Mouse (Mus musculus) heart, adult 2 months (tissue): ENCODE results near the gene Wnt7b. TPM values are rescaled to one million over a fixed set of nuclear protein-coding genes. Genes with fewer than 3 reads are reported as not detected.

ENCODE experiments used
- DNase-seq, 2 experiments: peaks; one replicate each; pipeline ENCODE4 v3.0.0; 2021
- H3K27ac ChIP-seq: fragments of 200-600 bp; 2 replicates; pipeline ENCODE4 v1.8.1; 2022
- H3K27me3 ChIP-seq: fragments of 200-500 bp; 2 replicates; pipeline ENCODE4 v1.6.1; 2012; ENCODE audit warnings: mild to moderate bottlenecking, low read length, inconsistent platforms, mixed read lengths; ENCODE audit not compliant: control insufficient read depth, insufficient read depth
- H3K36me3 ChIP-seq: fragments of 200-500 bp; 2 replicates; pipeline ENCODE4 v1.6.1; 2012; ENCODE audit warnings: low read length, inconsistent platforms; ENCODE audit not compliant: control insufficient read depth, insufficient read depth
- H3K4me1 ChIP-seq: fragments of 200-500 bp; 2 replicates; pipeline ENCODE4 v1.6.1; 2011; ENCODE audit warnings: low read length; ENCODE audit not compliant: control insufficient read depth, insufficient read depth
- H3K4me3 ChIP-seq: fragments of 200-600 bp; 2 replicates; pipeline ENCODE4 v1.8.1; 2022
- H3K79me2 ChIP-seq: fragments of 200-500 bp; replicated peaks from 2 replicates; pipeline ENCODE4 v1.6.1; 2012; ENCODE audit warnings: mild to moderate bottlenecking, inconsistent platforms, low read length, moderate library complexity, mixed read lengths; ENCODE audit not compliant: control insufficient read depth, insufficient read depth
- H3K9ac ChIP-seq: fragments of 200-500 bp; 2 replicates; pipeline ENCODE4 v1.6.1; 2012; ENCODE audit warnings: low read depth, mild to moderate bottlenecking, control low read depth, inconsistent platforms, low read length, mixed read lengths
- CTCF ChIP-seq: fragments of 200-600 bp; IDR thresholded peaks from 2 replicates; pipeline ENCODE4 v1.8.1; 2022; ENCODE audit warnings: antibody characterized with exemption, mild to moderate bottlenecking, moderate library complexity
- EP300 ChIP-seq: fragments of 200-500 bp; IDR thresholded peaks from 2 replicates; pipeline ENCODE4 v1.6.1; 2011; ENCODE audit warnings: low read depth, low read length, control low read depth; ENCODE audit not compliant: insufficient read depth
- POLR2A ChIP-seq: fragments of 200-500 bp; IDR thresholded peaks from 2 replicates; pipeline ENCODE4 v1.6.1; 2011; ENCODE audit warnings: mild to moderate bottlenecking, low read depth, low read length, control low read depth; ENCODE audit not compliant: insufficient read depth
- WGBS: fragments of 180-500 bp; shearing (Covaris S2); methylation state at CpG from one replicate; pipeline ENCODE4 v1.1.7; 2018; 5-methylcytosine and 5-hydroxymethylcytosine counted together
- intact Hi-C: fragments of 180-260 bp; cut with DNase I; formaldehyde crosslinking; loops from one replicate; pipeline ENCODE4 v1.15.1; 2025
- polyA plus RNA-seq: library from polyadenylated mRNA; depleted of rRNA; stranded (reverse); fragments of >200 nt; gene quantifications from 2 replicates; pipeline ENCODE4 v1.2.3, GENCODE M21; 2012
- total RNA-seq, 2 experiments: library from RNA; stranded (reverse); gene quantifications; 2 replicates each; pipeline ENCODE4 v1.2.3; 2021

The Wnt7b gene
- total and polyA plus RNA-seq, 3 experiments = 0.14 to 0.41 (median 0.18) TPM

DNA sequence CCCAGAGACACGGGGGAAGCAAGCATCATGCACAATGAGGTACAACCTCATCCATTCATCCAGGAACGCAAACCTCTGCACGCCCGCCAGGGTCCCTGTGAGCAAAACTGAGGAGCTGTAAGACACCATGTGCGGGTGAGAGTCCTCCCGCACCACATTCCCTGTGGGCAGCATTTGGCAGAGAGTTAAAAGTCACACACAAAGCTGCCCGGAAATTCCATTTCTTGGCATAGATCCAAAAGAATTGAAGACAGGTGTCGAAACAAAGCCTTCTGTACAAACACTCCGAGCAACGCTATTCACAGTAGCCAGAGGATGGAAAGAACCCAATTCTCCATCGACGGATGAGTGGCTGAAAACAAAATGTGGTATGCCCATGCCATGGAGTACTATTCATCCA, 20.3 kb downstream of the Wnt7b start:
- H3K4me1 ChIP-seq = no peaks in the 10 kb centered on the region
- DNase-seq = no peak
- H3K27ac ChIP-seq = no peak overlapping the region
- no peaks in the 10 kb centered on the region for H3K79me2 ChIP-seq
- intact Hi-C loops = no loop called here
- no peak overlapping the region for H3K4me3 ChIP-seq
- H3K27me3 ChIP-seq = no peaks in the 10 kb centered on the region
- 65% methylated on average over 12 of the region's 12 CpGs for WGBS
- H3K9ac ChIP-seq = no peak overlapping the region
- no peaks in the 10 kb centered on the region for H3K36me3 ChIP-seq
- no peak for TF ChIP-seq POLR2A
- TF ChIP-seq CTCF = no peak
- TF ChIP-seq EP300 = no peak

DNA sequence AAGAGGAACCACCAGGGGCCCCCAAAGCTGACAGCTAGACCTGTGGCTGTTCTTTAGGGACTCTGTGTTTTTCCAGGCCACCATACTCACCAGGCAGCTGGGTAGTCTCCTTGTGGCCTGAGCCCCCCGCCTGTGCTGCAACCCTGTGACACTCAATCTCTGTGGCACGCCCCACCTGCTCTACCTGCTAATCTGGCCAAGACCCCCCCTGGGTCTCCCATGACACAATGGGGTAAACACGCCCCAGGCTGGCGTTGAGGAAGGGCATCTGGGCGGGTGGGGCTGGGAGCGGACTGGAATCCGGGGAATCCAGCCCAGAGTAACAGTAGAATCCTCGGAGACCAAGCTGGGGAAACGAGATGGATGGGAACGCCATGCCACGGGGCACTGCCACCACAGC, 21.4 kb downstream of the Wnt7b start:
- WGBS = 74% methylated on average over 11 of the region's 11 CpGs
- intact Hi-C loops = no loop called here
- Histone ChIP-seq H3K4me3 (no peak overlapping the region), H3K4me1 (no peaks in the 10 kb centered on the region), H3K9ac (no peak overlapping the region), H3K79me2 (no peaks in the 10 kb centered on the region), H3K27me3 (no peaks in the 10 kb centered on the region), H3K36me3 (no peaks in the 10 kb centered on the region), H3K27ac (no peak overlapping the region)
- TF ChIP-seq POLR2A (no peak), EP300 (no peak), CTCF (no peak)
- no peak for DNase-seq

DNA sequence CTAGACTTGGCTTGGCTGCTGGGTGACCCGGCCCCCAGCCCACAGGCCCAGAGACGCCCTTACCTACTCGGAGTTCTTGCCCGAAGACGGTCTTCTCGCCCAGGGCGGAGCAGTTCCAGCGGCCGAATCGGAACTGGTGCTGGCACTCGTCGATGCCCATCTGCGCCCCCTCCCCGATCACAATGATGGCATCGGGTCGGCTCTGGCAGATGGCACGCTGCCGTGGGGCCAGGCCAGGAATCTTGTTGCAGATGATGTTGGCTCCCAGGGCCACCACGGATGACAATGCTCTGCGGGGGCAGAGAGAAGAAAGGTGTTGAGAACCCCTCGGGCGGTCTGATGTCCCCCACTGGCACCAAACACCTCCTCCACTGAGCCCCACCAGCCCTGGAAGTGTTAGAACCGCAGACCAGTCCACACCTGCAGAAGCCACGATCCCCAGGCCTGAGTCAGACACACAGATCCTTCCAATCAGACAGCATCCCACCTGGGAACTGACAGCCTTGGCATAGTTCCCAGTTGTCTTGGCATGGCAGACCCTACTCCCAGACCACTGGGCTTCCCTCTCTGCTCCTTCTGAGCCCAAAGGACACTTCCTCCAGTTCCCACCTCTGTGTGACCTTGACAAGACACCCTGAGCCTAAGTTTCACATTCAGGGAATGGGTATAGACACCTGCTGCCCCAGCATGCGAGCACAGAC, 23.3 kb downstream of the Wnt7b start:
- Histone ChIP-seq H3K36me3 (no peaks in the 10 kb centered on the region), H3K4me3 (no peak overlapping the region), H3K27me3 (no peaks in the 10 kb centered on the region), H3K27ac (no peak overlapping the region), H3K4me1 (no peaks in the 10 kb centered on the region), H3K79me2 (no peaks in the 10 kb centered on the region), H3K9ac (no peak overlapping the region)
- TF ChIP-seq POLR2A = no peak
- TF ChIP-seq CTCF = no peak
- TF ChIP-seq EP300 = no peak
- 85% methylated on average over 25 of the region's 25 CpGs for WGBS
- DNase-seq = no peak
- intact Hi-C loops = no loop called here

DNA sequence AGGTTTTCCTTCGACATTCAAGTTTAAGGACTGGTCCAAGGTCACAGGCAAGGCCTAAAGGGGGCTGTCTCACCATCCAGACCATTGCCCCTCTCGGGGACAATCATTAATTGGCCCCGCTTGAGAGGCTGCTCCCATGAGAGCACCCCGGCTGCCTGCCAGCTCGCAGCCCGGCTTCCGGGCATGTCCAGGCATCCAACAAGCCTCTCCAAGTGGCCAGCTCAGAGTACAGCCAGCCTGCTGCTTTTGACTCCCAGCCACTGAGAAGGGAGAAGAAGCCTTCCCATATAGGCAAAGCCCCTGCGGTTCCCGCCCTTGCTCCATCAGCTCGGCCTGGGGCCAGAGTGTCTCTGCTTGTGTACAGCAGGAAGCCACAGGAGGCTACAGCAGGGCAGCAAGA, 26.5 kb downstream of the Wnt7b start:
- no peak overlapping the region for H3K9ac ChIP-seq
- no peak overlapping the region for H3K4me3 ChIP-seq
- H3K4me1 ChIP-seq = no peaks in the 10 kb centered on the region
- TF ChIP-seq POLR2A (no peak), CTCF (no peak), EP300 (no peak)
- WGBS = 49% methylated on average over 10 of the region's 10 CpGs
- peak in 1 of 2 experiments; percentile 9 for DNase-seq
- no peaks in the 10 kb centered on the region for H3K36me3 ChIP-seq
- H3K27ac ChIP-seq = no peak overlapping the region
- no peaks in the 10 kb centered on the region; the same call in 1 of the 2 replicates for H3K27me3 ChIP-seq
- no peaks in the 10 kb centered on the region for H3K79me2 ChIP-seq
- intact Hi-C loops = no loop called here

DNA sequence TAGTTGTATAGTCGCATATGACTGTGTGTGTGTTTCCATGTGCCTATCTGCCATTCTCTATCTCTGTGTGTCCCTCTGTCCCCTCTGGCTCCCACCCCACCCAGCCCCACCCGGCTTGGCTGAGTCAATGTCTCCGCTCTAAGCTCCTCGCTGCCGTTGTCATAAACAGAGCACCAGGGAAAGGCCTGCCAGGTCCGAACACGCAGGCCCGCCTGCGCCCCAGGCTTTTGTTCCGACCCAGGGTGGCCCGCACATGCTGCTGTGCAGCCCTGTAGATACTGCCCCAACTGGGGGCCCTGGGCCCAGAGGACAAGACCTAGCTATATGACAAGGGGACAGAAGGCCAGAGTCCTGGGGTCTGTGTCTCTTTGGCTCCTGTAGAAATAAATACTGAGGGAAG, 28.9 kb downstream of the Wnt7b start:
- Histone ChIP-seq H3K36me3 (no peaks in the 10 kb centered on the region), H3K27me3 (no peaks in the 10 kb centered on the region; the same call in 1 of the 2 replicates), H3K79me2 (no peaks in the 10 kb centered on the region), H3K9ac (no peak overlapping the region), H3K4me3 (no peak overlapping the region), H3K4me1 (no peaks in the 10 kb centered on the region), H3K27ac (no peak overlapping the region)
- DNase-seq = no peak
- no peak for TF ChIP-seq CTCF
- 76% methylated on average over 11 of the region's 11 CpGs for WGBS
- intact Hi-C loops = no loop called here

DNA sequence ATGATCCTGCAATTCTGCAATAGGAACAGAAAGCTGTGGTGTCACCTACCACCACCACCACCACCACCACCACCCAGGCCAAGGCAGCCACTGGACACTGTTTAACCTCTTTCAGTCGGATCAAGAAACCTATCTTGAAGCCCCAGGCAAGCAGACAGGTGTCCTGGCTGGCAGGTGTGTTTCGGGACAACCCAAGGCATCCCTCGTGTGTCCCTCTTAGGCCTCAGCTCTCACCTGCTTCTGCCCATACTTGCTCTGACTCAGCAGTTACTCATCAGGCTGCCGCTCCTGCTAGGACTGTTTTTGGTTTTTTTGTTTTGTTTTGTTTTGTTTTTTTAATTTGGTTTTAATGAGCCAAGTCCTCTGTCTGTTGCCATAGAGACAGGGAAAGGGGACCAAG, 35.8 kb downstream of the Wnt7b start:
- intact Hi-C loops = no loop called here
- Histone ChIP-seq H3K4me1 (no peaks in the 10 kb centered on the region), H3K79me2 (no peaks in the 10 kb centered on the region), H3K9ac (no peak overlapping the region), H3K36me3 (no peaks in the 10 kb centered on the region), H3K4me3 (no peak overlapping the region), H3K27ac (no peak overlapping the region), H3K27me3 (no peaks in the 10 kb centered on the region; the same call in 1 of the 2 replicates)
- no peak for TF ChIP-seq EP300
- TF ChIP-seq POLR2A = no peak
- TF ChIP-seq CTCF = no peak
- DNase-seq = no peak
- WGBS = 73% methylated on average over 4 of the region's 4 CpGs
